Mouse (Mus musculus): ENCODE data around the gene Serp2.

DNA sequence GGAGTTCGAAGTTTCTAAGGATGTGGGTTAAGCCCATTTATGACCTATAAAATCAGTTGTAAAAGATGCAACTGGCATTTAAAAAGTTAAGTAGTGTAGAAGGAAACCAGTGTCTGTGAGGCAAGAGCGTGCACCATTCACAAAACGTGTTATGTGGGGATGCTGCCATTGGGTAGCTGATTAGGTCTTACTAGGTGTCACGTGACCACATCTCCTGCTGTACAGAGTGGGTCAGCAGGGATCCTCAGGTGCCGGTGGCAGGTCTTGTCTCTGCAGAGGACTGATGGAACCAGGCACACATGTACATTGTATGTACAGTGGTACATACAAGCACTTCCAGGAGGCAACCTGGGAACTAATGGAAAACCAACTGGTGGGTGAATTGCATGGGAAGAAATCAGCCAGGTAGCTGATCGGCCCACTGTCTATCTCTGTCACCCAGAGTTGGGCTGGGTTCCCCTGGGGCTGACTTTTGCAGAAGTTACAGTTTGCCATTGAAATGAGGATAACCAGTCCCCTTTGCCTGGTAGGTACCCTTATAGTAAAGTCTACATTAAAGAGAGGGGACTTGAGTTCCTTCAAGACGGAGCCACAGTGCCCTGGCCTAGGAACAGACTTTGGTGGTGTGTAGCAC lies 25.5 kb downstream of the Serp2 start:
- TF ChIP-seq CTCF (IDR thresholded peaks at IDR 0.05; ENCODE audit: borderline replicate concordance, control insufficient read depth, extremely low read depth, insufficient read depth, low read length, poor library complexity) (no peak), POLR2A (IDR thresholded peaks at IDR 0.05; ENCODE audit: control insufficient read depth, extremely low read depth, insufficient read depth, low read length, poor library complexity) (no peak)

Data from thymus, adult 2 months (tissue).